Mouse (Mus musculus) heart, adult 2 months (tissue): ENCODE data around the gene Bcar3.

Source experiments
- CTCF ChIP-seq: fragments of 200-600 bp; IDR thresholded peaks from 2 replicates; pipeline ENCODE4 v1.8.1; 2022; ENCODE audit warnings: antibody characterized with exemption, mild to moderate bottlenecking, moderate library complexity
- EP300 ChIP-seq: fragments of 200-500 bp; IDR thresholded peaks from 2 replicates; pipeline ENCODE4 v1.6.1; 2011; ENCODE audit warnings: low read depth, low read length, control low read depth; ENCODE audit not compliant: insufficient read depth
- POLR2A ChIP-seq: fragments of 200-500 bp; IDR thresholded peaks from 2 replicates; pipeline ENCODE4 v1.6.1; 2011; ENCODE audit warnings: mild to moderate bottlenecking, low read depth, low read length, control low read depth; ENCODE audit not compliant: insufficient read depth

DNA sequence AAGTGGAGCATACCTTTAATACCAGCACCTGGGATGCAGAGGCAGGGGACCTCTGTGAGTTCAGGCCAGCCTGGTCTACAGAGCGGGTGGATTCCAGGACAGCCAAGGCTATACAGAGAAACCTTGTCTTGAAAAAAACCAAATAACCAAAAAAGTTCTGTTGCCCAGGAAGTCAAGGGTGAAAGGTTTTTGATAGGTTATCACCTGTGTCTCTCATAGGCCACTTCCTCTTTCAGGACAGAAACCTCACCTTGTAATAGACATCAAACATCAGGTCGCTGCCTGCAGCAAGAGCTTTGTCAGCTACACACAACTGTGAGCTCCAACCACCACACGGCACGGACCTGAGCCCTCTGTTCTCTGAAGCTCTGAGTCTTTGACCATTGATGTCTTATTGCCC, 10.6 kb downstream of the Bcar3 start:
- TF ChIP-seq EP300 (no peak), POLR2A (no peak), CTCF (no peak)
